Comparison of ENCODE assay signal across 10 mouse cellular contexts in genomic region chr13:95777651-95778391, GRCm38 (mm10).
A peak's percentile ranks its signal among the peaks of the same experiment; 100 is the strongest.
DNase-seq lines count a peak whose midpoint lies in the region; TF ChIP-seq lines count a peak whose summit lies in the region.
"Had no signal": no experiment of that assay in that cellular context is flagged by ENCODE, and none has a peak within 500 bp of the region (broad histone marks: within the 10 kb centered on the region; RNA-seq: fewer than 3 reads in every experiment).

No protein-coding gene starts in this region.

- H3K4me1 ChIP-seq in cerebellum, adult 2 months (ENCODE audit: control insufficient read depth, insufficient read depth, low read length), result peaks cover 11% of the 10 kb centered on the region
- H3K4me1 ChIP-seq: midbrain, embryonic 15.5 days had no signal

- H3K27me3 ChIP-seq in cerebellum, adult 2 months (ENCODE audit: control insufficient read depth, insufficient read depth, low read length), result no peaks in the 10 kb centered on the region
- H3K27me3 ChIP-seq: midbrain, embryonic 15.5 days; Patski had no signal

- no peak for TF ChIP-seq CTCF in cerebellum, adult 2 months (IDR thresholded peaks at IDR 0.05; ENCODE audit: borderline replicate concordance, insufficient read depth, low read depth, low read length)

- DNase-seq in kidney, adult 9 months, result peak; percentile 17
- DNase-seq in kidney, postnatal 10 days, result no peak
- peak; percentile 26 for DNase-seq in 416B (ENCODE audit: low read depth)
- DNase-seq in cerebellum, adult 2 months, result peak; percentile 18 to 52
- peak; percentile 23 for DNase-seq in fat pad, adult 2 months (ENCODE audit: extremely low read depth, low read depth, low spot score)
- no peak for DNase-seq in lung, postnatal 14 days
- DNase-seq in frontal cortex, postnatal 14 days (ENCODE audit: low spot score in 2 of 2), result no peak

- WGBS in cerebellum, adult 2 months, result 48% methylated on average over 5 of the region's 5 CpGs

- no peak for TF ChIP-seq POLR2A in cerebellum, adult 2 months (IDR thresholded peaks at IDR 0.05; ENCODE audit: borderline replicate concordance, insufficient read depth, low read length)

- H3K27ac ChIP-seq in cerebellum, adult 2 months (ENCODE audit: insufficient read depth, low read length), result no peak overlapping the region
- H3K27ac ChIP-seq: heart, embryonic 13.5 days; midbrain, embryonic 15.5 days had no signal

- H3K4me3 ChIP-seq in cerebellum, adult 2 months (replicated peaks; ENCODE audit: insufficient read depth, low read depth, low read length), result no peak overlapping the region
- H3K4me3 ChIP-seq: heart, embryonic 13.5 days; midbrain, embryonic 15.5 days had no signal

Comparison
In these comparisons a context has a peak if more than half of its experiments do, and no peak if none do; other contexts are left out.
1. DNase-seq: peak in kidney, adult 9 months (single experiment), 416B (single experiment), cerebellum, adult 2 months (2 of 2) and fat pad, adult 2 months (single experiment); none in kidney, postnatal 10 days (single experiment), lung, postnatal 14 days (single experiment) and frontal cortex, postnatal 14 days (0 of 2).